Mouse (Mus musculus) liver, embryonic 13.5 days (tissue): ENCODE data around the gene Mmp21. TPM values are rescaled to one million over a fixed set of nuclear protein-coding genes. Genes with fewer than 3 reads are reported as not detected.

Source experiments
- ATAC-seq: fragments of 200-750 bp; cut with Nextera tagmentation; 2 replicates; pipeline ENCODE4 v1.8.0; 2017; ENCODE audit warnings: low read depth, mild to moderate bottlenecking, moderate number of reproducible peaks, moderate library complexity
- DNase-seq: peaks from one replicate; pipeline ENCODE4 v3.0.0; 2022
- H3K27ac ChIP-seq: fragments of 300-500 bp; sonication (generic); 2 replicates; pipeline ENCODE4 v1.5.1; 2015; ENCODE audit warnings: moderate library complexity, mild to moderate bottlenecking, inconsistent platforms
- H3K27me3 ChIP-seq: fragments of 300-500 bp; sonication (generic); 2 replicates; pipeline ENCODE4 v1.6.1; 2015; ENCODE audit warnings: mild to moderate bottlenecking, inconsistent platforms
- H3K36me3 ChIP-seq: fragments of 300-500 bp; sonication (generic); 2 replicates; pipeline ENCODE4 v1.6.1; 2015; ENCODE audit warnings: mild to moderate bottlenecking, inconsistent platforms
- H3K4me1 ChIP-seq: fragments of 300-500 bp; sonication (generic); replicated peaks from 2 replicates; pipeline ENCODE4 v1.6.1; 2015; ENCODE audit warnings: inconsistent platforms
- H3K4me2 ChIP-seq: fragments of 300-500 bp; sonication (generic); 2 replicates; pipeline ENCODE4 v1.6.1; 2015; ENCODE audit warnings: inconsistent platforms, mild to moderate bottlenecking, moderate library complexity
- H3K4me3 ChIP-seq: fragments of 300-500 bp; sonication (generic); replicated peaks from 2 replicates; pipeline ENCODE4 v1.5.1; 2015; ENCODE audit warnings: mild to moderate bottlenecking, inconsistent platforms
- H3K9ac ChIP-seq: fragments of 300-500 bp; sonication (generic); 2 replicates; pipeline ENCODE4 v1.6.1; 2015; ENCODE audit warnings: mild to moderate bottlenecking, inconsistent platforms
- H3K9me3 ChIP-seq: fragments of 300-500 bp; sonication (generic); replicated peaks from 2 replicates; pipeline ENCODE4 v1.6.1; 2016; ENCODE audit warnings: inconsistent platforms
- WGBS: fragments of 180-500 bp; shearing (Covaris S2); methylation state at CpG from one replicate; pipeline ENCODE4 v1.1.7; 2015; ENCODE audit not compliant: insufficient replicate concordance; 5-methylcytosine and 5-hydroxymethylcytosine counted together
- polyA plus RNA-seq: library from polyadenylated mRNA; unstranded; fragments of >200 nt; fragmentation: Nextera tagmentation; extraction: Ambion mirVana; gene quantifications from 2 replicates; pipeline ENCODE4 v1.2.1, GENCODE M21; 2015

Gene Mmp21
- polyA plus RNA-seq, result 0.09 TPM in 1 of 2 replicates, not detected in the other

DNA sequence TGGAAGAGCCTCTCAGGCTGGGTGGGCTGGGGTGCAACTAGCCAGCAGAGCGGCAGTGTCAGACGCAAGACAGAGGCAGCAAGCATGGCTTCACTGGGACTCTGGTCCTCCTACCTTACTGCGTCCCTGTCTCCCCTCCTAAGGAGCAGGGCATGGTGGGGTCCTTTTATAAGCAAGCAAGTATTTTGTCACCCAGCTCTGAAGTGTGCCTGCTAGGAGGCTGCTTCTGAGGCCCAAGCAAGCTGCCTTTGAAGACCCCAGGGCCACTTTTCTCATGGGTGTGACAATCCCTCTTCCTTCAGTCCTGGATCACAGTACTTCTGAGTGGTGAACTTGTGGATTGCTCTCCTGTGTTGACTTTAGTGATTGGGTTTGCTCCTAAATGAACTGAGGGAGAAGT lies at the start of gene Mmp21:
Gene Mmp21 (minus strand): TSS at position 101 of the 400 bp plus-strand sequence.
- DNase-seq (no peak), ATAC-seq (no peak)
- H3K9ac ChIP-seq, result no peak within 1 kb of the TSS
- H3K27me3 ChIP-seq, result no peaks in the 10 kb centered on the region
- no peak within 1 kb of the TSS for H3K4me2 ChIP-seq
- no peak within 1 kb of the TSS for H3K27ac ChIP-seq
- peaks cover 8% of the 10 kb centered on the region for H3K36me3 ChIP-seq
- no peak within 1 kb of the TSS for H3K4me3 ChIP-seq
- no peaks in the 10 kb centered on the region for H3K4me1 ChIP-seq
- H3K9me3 ChIP-seq, result 0 out of 2 replicates have a peak, but pooled peaks cover 4% of the 10 kb centered on the region
- 88% methylated on average over 3 of the region's 3 CpGs for WGBS

DNA sequence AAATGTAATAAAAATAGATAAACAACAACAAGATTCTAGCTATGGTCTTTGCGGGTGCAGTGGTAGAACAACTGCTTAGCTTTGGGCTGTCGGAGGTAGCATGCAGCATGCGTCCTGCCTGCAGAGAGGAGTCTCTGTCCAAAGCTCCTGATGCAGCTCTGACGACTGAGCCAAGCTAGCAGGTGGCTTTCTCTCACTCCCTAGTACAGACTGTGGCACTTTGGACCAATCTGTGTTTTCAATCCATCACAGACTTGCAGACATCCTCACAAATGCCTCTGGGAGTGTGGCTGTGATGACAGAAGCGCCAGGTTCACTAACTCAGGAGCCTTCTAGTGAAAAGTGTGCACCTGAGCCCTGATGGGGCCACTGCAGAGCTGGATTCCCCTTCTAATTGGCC lies 49.5 kb upstream of the Mmp21 start:
- H3K4me3 ChIP-seq, result no peak overlapping the region
- DNase-seq (no peak), ATAC-seq (no peak)
- no peak overlapping the region for H3K27ac ChIP-seq
- H3K4me1 ChIP-seq, result peaks cover 9% of the 10 kb centered on the region; the same call in 1 of the 2 replicates
- H3K4me2 ChIP-seq, result no peak overlapping the region
- peaks cover 10% of the 10 kb centered on the region for H3K36me3 ChIP-seq
- no peaks in the 10 kb centered on the region for H3K27me3 ChIP-seq
- H3K9ac ChIP-seq, result no peak overlapping the region
- 79% methylated on average over 5 of the region's 5 CpGs for WGBS
- H3K9me3 ChIP-seq, result no peaks in the 10 kb centered on the region

DNA sequence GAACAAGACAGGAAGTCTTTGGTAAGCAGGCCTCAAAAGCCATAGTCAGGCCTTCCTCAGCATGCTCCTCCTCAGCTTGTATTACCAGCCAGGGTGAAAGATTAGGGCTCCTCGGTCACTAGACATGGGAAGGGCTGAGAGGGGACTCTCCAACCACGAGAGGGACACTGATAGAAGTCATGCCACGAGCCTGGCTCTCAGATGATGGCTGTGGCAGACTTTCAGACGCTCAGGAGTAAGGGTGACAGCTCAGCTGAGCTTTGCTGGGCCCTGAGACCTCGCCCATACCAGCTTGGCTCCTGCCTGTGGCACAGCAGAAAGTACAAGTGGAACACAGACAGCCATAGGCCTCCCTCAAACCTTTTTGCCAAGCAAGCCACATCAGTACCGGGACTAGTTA lies 47.2 kb upstream of the Mmp21 start:
- no peak overlapping the region for H3K4me3 ChIP-seq
- DNase-seq, result no peak
- H3K36me3 ChIP-seq, result peaks cover 23% of the 10 kb centered on the region
- no peaks in the 10 kb centered on the region for H3K9me3 ChIP-seq
- H3K27me3 ChIP-seq, result no peaks in the 10 kb centered on the region
- H3K27ac ChIP-seq, result no peak overlapping the region
- no peak overlapping the region for H3K4me2 ChIP-seq
- WGBS, result 41% methylated on average over 6 of the region's 6 CpGs
- no peak for ATAC-seq
- H3K4me1 ChIP-seq, result peaks cover 9% of the 10 kb centered on the region; the same call in 1 of the 2 replicates
- H3K9ac ChIP-seq, result 0 out of 2 replicates have a peak overlapping the region, but pooled peaks have one; percentile 5

DNA sequence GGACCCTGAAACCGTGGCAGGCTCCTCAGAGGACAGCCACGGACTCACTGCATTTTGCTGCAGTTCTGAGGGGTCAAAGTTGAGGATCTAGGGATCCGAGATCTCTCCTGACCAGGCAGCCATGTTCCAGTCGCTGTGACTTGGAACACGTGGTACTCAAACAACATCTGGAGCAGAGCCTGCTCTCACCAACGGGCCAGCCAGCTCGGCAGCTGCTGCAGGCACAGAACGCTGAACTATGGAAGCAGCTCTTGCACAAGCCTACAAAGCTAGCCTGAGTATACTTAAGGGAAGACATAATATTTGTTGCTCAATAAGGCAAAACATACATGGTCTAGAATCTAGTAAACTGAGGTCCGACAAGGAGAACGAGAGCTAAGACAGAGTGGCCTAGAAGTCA lies 45.7 kb upstream of the Mmp21 start:
- no peak for DNase-seq

DNA sequence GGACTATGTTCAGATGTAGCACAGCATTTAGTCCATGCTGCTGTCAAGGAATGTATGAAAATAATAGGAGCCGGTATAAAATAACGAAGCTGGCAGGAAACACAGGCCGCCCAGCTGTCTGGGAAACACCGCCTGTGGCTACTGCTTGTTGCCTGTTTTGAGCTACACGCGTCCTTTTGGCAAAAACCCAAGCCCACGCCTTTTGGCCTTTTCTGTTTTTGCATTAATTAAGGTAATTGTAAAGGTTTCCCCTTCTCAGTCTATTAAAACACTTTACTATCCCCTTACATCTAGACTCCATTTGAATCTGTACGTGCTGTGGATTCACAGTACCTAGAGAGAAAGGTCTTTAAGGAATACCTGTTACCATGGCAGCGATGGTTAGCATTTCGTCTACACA lies 45.0 kb upstream of the Mmp21 start:
- H3K4me3 ChIP-seq, result no peak overlapping the region
- WGBS, result 79% methylated on average over 10 of the region's 10 CpGs
- no peaks in the 10 kb centered on the region for H3K4me1 ChIP-seq
- no peak for ATAC-seq
- no peak overlapping the region for H3K4me2 ChIP-seq
- DNase-seq, result no peak
- no peaks in the 10 kb centered on the region for H3K9me3 ChIP-seq
- H3K36me3 ChIP-seq, result peaks cover 43% of the 10 kb centered on the region
- H3K27ac ChIP-seq, result no peak overlapping the region
- H3K27me3 ChIP-seq, result no peaks in the 10 kb centered on the region
- H3K9ac ChIP-seq, result no peak overlapping the region

More for the DNA sequence above, 45.7 kb upstream of the Mmp21 start:
- no peak overlapping the region for H3K9ac ChIP-seq
- no peaks in the 10 kb centered on the region for H3K9me3 ChIP-seq
- H3K4me2 ChIP-seq, result no peak overlapping the region
- H3K36me3 ChIP-seq, result peaks cover 36% of the 10 kb centered on the region
- ATAC-seq, result no peak
- H3K27ac ChIP-seq, result no peak overlapping the region
- H3K4me3 ChIP-seq, result no peak overlapping the region
- H3K27me3 ChIP-seq, result no peaks in the 10 kb centered on the region
- peaks cover 1% of the 10 kb centered on the region; the same call in 1 of the 2 replicates for H3K4me1 ChIP-seq
- 72% methylated on average over 10 of the region's 10 CpGs for WGBS

DNA sequence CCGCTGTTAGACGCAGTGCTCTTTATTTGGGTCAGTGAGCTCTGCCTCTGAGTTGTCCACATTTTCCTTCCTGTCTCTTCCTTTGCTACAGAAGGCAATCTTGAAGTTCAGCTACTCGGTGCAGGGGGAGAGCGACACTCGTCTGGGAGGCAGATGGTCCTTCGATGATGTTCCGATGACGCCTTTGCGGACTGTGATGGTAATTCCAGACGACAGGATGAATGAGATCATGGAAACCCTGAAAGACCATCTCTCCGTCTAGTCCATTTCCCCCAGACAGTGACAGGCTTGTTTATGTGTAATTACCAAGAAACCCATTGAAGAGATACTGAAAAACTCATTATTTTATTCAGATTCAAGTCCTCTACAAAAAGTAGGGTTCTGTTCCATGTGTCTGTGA lies 40.8 kb upstream of the Mmp21 start:
- no peaks in the 10 kb centered on the region for H3K4me1 ChIP-seq
- ATAC-seq (no peak), DNase-seq (no peak)
- no peaks in the 10 kb centered on the region for H3K9me3 ChIP-seq
- H3K36me3 ChIP-seq, result peaks cover 86% of the 10 kb centered on the region
- H3K27me3 ChIP-seq, result no peaks in the 10 kb centered on the region
- 89% methylated on average over 11 of the region's 11 CpGs for WGBS
- no peak overlapping the region for H3K4me2 ChIP-seq
- H3K9ac ChIP-seq, result no peak overlapping the region
- no peak overlapping the region for H3K4me3 ChIP-seq
- no peak overlapping the region for H3K27ac ChIP-seq

DNA sequence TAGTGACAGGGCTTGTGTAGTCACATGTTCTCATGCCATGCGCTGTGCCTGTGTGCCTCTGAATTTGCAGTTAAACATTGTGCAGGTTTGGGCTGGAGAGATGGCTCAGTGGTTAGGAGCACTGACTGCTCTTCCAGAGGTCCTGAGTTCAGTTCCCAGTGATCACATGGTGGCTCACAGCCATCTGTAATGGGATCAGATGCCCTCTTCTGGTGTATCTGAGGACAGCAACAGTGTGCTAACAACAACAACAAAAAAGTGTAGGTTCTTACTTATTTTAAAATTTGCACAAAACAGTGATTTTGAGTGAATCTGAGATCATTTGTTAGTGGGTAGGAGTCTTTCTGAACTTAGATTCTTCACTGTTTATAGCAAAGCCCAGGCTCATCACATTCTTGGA lies 38.7 kb upstream of the Mmp21 start:
- no peak for DNase-seq
- Histone ChIP-seq H3K4me3 (no peak overlapping the region), H3K27me3 (no peaks in the 10 kb centered on the region), H3K9ac (no peak overlapping the region), H3K36me3 (peaks cover 97% of the 10 kb centered on the region), H3K4me2 (no peak overlapping the region), H3K27ac (no peak overlapping the region), H3K4me1 (no peaks in the 10 kb centered on the region), H3K9me3 (no peaks in the 10 kb centered on the region)
- no peak for ATAC-seq
- WGBS, result 85% methylated on average over 1 of the region's 1 CpGs

DNA sequence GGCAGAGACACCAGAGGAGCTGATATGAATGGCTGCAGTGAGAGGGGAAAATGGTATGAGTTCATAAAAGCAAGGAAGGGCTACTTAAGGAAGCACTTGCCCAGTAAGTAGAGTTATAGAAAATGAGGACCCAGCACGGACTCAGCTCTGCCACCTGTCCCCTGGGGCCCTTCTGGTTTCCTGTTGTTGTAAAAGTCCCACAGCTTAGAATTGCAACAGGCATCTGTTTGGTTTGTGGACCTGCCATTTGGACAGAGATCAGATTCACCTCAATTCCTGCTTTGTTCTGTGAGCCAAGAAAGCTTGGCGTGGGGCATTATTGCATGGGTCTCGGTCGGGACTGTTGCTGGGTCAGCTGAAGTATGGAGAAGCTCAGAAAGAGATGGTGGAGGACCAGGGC lies 35.5 kb upstream of the Mmp21 start:
- Histone ChIP-seq H3K9me3 (no peaks in the 10 kb centered on the region), H3K4me3 (no peak overlapping the region), H3K27me3 (no peaks in the 10 kb centered on the region), H3K4me1 (peaks cover 3% of the 10 kb centered on the region; the same call in 1 of the 2 replicates), H3K27ac (no peak overlapping the region), H3K36me3 (peaks cover 92% of the 10 kb centered on the region), H3K4me2 (no peak overlapping the region), H3K9ac (no peak overlapping the region)
- DNase-seq (no peak), ATAC-seq (no peak)
- 91% methylated on average over 4 of the region's 4 CpGs for WGBS

DNA sequence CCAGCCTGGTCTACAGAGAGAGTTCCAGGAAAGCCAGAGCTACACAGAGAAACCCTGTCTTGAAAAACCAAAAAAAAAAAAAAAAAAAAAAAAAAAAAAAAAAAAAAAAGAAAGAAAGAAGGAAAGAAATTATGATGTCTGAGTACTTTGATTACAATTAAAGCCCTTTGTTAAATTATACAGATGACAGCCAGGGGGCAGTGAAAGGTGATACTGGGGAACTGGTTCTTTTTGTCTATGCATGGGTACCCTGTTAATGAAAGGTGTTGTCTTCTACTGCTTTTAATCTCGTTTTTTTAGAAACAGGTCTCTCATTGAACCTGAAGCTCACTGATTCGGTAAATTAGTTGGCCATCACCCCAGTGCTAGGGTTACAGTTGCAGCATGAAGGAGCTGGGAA lies 27.4 kb upstream of the Mmp21 start:
- H3K9ac ChIP-seq, result no peak overlapping the region
- H3K4me2 ChIP-seq, result peak overlapping the region; percentile 89
- peaks cover 64% of the 10 kb centered on the region for H3K4me1 ChIP-seq
- ATAC-seq, result no peak
- peak overlapping the region; percentile 40; the same call in 1 of the 2 replicates for H3K27ac ChIP-seq
- peaks cover 18% of the 10 kb centered on the region for H3K36me3 ChIP-seq
- WGBS, result 73% methylated on average over 2 of the region's 2 CpGs
- H3K27me3 ChIP-seq, result no peaks in the 10 kb centered on the region
- peak overlapping the region; percentile 87 for H3K4me3 ChIP-seq
- no peak for DNase-seq
- no peaks in the 10 kb centered on the region for H3K9me3 ChIP-seq

DNA sequence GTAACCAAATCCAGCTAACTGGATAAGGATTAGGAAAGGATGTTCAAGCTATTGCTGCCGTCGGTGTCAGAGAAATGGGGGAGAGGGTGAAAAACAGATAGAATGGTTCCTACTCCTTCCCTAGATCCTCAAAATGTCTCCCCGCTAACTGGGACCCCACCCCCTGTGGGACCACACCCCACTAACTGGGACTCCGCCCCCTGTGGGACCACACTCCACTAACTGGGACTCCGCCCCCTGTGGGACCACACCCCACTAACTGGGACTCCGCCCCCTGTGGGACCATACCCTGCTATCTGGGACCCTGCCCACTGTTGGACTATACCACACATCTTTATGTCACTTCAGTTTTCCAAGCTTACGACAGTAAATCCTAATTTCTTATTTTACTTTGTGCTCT lies 24.0 kb upstream of the Mmp21 start:
- H3K27me3 ChIP-seq, result no peaks in the 10 kb centered on the region
- H3K4me1 ChIP-seq, result peaks cover 75% of the 10 kb centered on the region
- 89% methylated on average over 7 of the region's 7 CpGs for WGBS
- ATAC-seq (no peak), DNase-seq (no peak)
- no peak overlapping the region for H3K4me3 ChIP-seq
- H3K9me3 ChIP-seq, result no peaks in the 10 kb centered on the region
- no peak overlapping the region for H3K4me2 ChIP-seq
- H3K27ac ChIP-seq, result peak overlapping the region; percentile 74
- H3K9ac ChIP-seq, result no peak overlapping the region
- H3K36me3 ChIP-seq, result peaks cover 35% of the 10 kb centered on the region

DNA sequence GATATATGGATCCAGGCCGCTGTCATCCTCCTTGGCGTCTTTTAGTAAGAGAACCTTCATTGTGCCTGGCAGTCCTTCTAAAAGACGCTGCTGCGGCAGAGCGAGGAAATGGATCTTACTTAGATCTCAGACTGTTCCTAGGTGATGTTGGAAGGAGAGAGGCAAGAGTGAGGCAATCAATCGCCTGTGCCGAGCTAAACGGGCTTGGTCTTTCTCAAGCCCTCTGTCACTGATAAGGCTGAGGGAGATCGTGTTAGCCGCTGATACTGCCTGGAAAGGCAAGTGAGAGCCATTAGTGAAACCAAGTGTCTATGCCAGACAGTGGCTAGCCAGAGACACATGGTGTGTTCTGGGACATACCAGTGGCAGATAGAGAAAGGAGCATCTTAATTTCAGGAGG lies 22.5 kb upstream of the Mmp21 start:
- Histone ChIP-seq H3K27me3 (no peaks in the 10 kb centered on the region), H3K9ac (peak overlapping the region; percentile 81), H3K36me3 (peaks cover 46% of the 10 kb centered on the region), H3K27ac (peak overlapping the region; percentile 100), H3K9me3 (no peaks in the 10 kb centered on the region), H3K4me3 (peak overlapping the region; percentile 74), H3K4me1 (peaks cover 79% of the 10 kb centered on the region), H3K4me2 (peak overlapping the region; percentile 81)
- DNase-seq (peak; percentile 88), ATAC-seq (peak; percentile 84)
- 20% methylated on average over 10 of the region's 10 CpGs for WGBS

DNA sequence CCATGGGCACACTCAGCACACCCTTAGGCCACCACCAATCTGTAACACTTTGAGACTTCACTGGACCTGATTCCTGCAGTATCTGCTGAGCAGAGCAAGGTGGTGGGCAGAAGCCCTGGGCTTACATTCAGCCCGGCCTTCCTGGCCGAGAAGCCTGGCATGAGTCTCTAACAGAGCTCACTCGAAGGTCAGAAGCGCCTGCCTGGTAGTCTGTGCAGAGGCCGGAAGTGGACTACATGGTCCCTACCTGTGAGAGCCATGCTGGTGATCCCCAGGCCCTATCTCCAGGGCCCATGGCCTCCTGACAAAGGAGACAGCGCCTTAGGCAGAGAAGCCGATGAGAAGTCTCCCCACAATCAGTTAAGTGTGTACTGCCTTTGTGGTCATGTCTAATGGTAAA lies 21.5 kb upstream of the Mmp21 start:
- Histone ChIP-seq H3K27ac (peak overlapping the region; percentile 100), H3K4me2 (peak overlapping the region; percentile 81), H3K27me3 (no peaks in the 10 kb centered on the region), H3K36me3 (peaks cover 56% of the 10 kb centered on the region), H3K4me1 (peaks cover 85% of the 10 kb centered on the region), H3K4me3 (peak overlapping the region; percentile 74), H3K9ac (peak overlapping the region; percentile 81), H3K9me3 (no peaks in the 10 kb centered on the region)
- ATAC-seq (0 out of 2 replicates have a peak, but pooled peaks have one; percentile 3), DNase-seq (no peak)
- WGBS, result 44% methylated on average over 7 of the region's 7 CpGs
